Mouse (Mus musculus) CH12.LX (cell line): ENCODE results near the gene Nob1.

Source experiments
- E2F4 ChIP-seq: IDR thresholded peaks from 2 replicates; pipeline ENCODE4 v1.6.1; 2011; ENCODE audit warnings: low read depth, low read length, improper control_type of control experiment; ENCODE audit not compliant: insufficient replicate concordance
- JUND ChIP-seq: conservative IDR thresholded peaks from 2 replicates; pipeline ENCODE4 v1.6.1; 2011; ENCODE audit warnings: low read depth, low read length, improper control_type of control experiment
- MAX ChIP-seq: IDR thresholded peaks from 2 replicates; pipeline ENCODE4 v1.6.1; 2011; ENCODE audit warnings: low read length, improper control_type of control experiment
- POLR2A ChIP-seq: IDR thresholded peaks from 2 replicates; pipeline ENCODE4 v1.6.1; 2011; ENCODE audit warnings: low read depth, mild to moderate bottlenecking, improper control_type of control experiment, low read length
- ZMIZ1 ChIP-seq: IDR thresholded peaks from 2 replicates; pipeline ENCODE4 v1.6.1; 2012; ENCODE audit warnings: low read depth, mild to moderate bottlenecking, inconsistent platforms, low read length, improper control_type of control experiment

DNA sequence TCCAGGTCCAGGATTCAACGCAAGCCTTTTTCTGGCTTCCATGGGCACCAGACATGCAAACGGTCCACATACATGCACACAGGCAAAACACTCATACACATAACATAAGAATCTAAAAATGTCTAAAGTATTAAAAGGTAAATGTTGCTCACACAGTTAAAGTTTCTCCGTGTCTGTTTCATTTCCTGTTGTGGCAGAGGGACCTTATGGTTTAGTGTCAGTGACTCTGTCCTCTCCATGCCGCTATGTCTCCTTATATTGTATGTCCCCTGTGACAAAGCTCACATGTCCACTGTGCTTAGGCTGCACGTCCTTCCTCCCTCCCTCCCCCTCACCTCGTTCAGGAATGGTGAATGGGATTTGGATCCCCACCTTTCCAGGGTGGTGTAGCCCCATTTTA, 24.8 kb upstream of the Nob1 start:
- TF ChIP-seq ZMIZ1 (no peak), E2F4 (no peak), POLR2A (no peak), JUND (no peak), MAX (no peak)
